Mouse (Mus musculus) kidney, embryonic 14.5 days (tissue): Measurements from ENCODE around the gene Rbck1. TPM values are rescaled to one million over a fixed set of nuclear protein-coding genes. Genes with fewer than 3 reads are reported as not detected.

Experiments
- ATAC-seq: fragments of 200-750 bp; cut with Nextera tagmentation; 2 replicates; pipeline ENCODE4 v1.8.0; 2017; ENCODE audit warnings: moderate number of reproducible peaks, mild to moderate bottlenecking, moderate TSS enrichment, moderate library complexity; ENCODE audit not compliant: low FRiP score, low TSS enrichment
- H3K27ac ChIP-seq: fragments of 300-500 bp; sonication (generic); 2 replicates; pipeline ENCODE4 v1.5.1; 2014; ENCODE audit warnings: low read depth, mild to moderate bottlenecking, low read length, moderate library complexity, mixed read lengths
- H3K27me3 ChIP-seq: fragments of 300-500 bp; sonication (generic); 2 replicates; pipeline ENCODE4 v1.6.1; 2014; ENCODE audit warnings: mild to moderate bottlenecking, low read length; ENCODE audit not compliant: control insufficient read depth, insufficient read depth
- H3K36me3 ChIP-seq: fragments of 300-500 bp; sonication (generic); 2 replicates; pipeline ENCODE4 v1.6.1; 2014; ENCODE audit warnings: low read length, mixed read lengths; ENCODE audit not compliant: control insufficient read depth, insufficient read depth
- H3K4me1 ChIP-seq: fragments of 300-500 bp; sonication (generic); 2 replicates; pipeline ENCODE4 v1.6.1; 2014; ENCODE audit warnings: low read length, mixed read lengths; ENCODE audit not compliant: control insufficient read depth, insufficient read depth
- H3K4me2 ChIP-seq: fragments of 300-500 bp; sonication (generic); replicated peaks from 2 replicates; pipeline ENCODE4 v1.6.1; 2014; ENCODE audit warnings: low read depth, mild to moderate bottlenecking, low read length
- H3K4me3 ChIP-seq: fragments of 300-500 bp; sonication (generic); 2 replicates; pipeline ENCODE4 v1.5.1; 2014; ENCODE audit warnings: mild to moderate bottlenecking, low read length
- H3K9ac ChIP-seq: fragments of 300-500 bp; sonication (generic); 2 replicates; pipeline ENCODE4 v1.6.1; 2014; ENCODE audit warnings: low read depth, mild to moderate bottlenecking, low read length, moderate library complexity
- H3K9me3 ChIP-seq: fragments of 300-500 bp; sonication (generic); 2 replicates; pipeline ENCODE4 v1.6.1; 2016; ENCODE audit warnings: low read length; ENCODE audit not compliant: control insufficient read depth
- WGBS: fragments of 180-500 bp; shearing (Covaris S2); extraction: QIAGEN DNeasy Blood & Tissue Kit; methylation state at CpG from one replicate; pipeline ENCODE4 v1.1.7; 2014; 5-methylcytosine and 5-hydroxymethylcytosine counted together
- polyA plus RNA-seq: library from polyadenylated mRNA; unstranded; fragments of >200 nt; fragmentation: Nextera tagmentation; extraction: Ambion mirVana; gene quantifications from 2 replicates; pipeline ENCODE4 v1.2.1, GENCODE M21; 2014

Gene Rbck1
- polyA plus RNA-seq, 1 experiment from 2014 or later = 87.1 TPM

DNA sequence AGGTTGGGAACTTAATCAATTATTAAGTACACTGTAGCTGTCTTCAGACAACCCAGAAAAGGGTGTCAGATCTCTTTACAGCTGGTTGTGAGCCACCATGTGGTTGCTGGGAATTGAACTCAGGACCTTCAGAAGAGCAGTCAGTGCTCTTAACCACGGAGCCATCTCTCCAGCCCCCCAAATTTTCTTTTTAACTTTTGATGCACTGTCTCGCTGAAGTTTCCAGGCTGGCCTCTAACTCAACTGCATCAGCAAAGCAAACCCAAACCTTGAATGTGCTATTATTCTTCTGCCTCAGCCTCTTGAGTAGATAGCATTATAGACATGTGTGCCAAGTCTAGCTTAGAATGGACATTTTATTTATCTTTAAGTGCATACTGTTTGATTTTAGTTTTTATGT is 15.3 kb upstream of the Rbck1 start:
- Histone ChIP-seq H3K27ac (no peak overlapping the region), H3K9ac (no peak overlapping the region), H3K36me3 (no peaks in the 10 kb centered on the region), H3K9me3 (no peaks in the 10 kb centered on the region), H3K4me3 (no peak overlapping the region), H3K4me1 (peaks cover 9% of the 10 kb centered on the region; the same call in 1 of the 2 replicates), H3K27me3 (no peaks in the 10 kb centered on the region), H3K4me2 (no peak overlapping the region)
- no peak for ATAC-seq
- 93% methylated on average over 2 of the region's 2 CpGs for WGBS

DNA sequence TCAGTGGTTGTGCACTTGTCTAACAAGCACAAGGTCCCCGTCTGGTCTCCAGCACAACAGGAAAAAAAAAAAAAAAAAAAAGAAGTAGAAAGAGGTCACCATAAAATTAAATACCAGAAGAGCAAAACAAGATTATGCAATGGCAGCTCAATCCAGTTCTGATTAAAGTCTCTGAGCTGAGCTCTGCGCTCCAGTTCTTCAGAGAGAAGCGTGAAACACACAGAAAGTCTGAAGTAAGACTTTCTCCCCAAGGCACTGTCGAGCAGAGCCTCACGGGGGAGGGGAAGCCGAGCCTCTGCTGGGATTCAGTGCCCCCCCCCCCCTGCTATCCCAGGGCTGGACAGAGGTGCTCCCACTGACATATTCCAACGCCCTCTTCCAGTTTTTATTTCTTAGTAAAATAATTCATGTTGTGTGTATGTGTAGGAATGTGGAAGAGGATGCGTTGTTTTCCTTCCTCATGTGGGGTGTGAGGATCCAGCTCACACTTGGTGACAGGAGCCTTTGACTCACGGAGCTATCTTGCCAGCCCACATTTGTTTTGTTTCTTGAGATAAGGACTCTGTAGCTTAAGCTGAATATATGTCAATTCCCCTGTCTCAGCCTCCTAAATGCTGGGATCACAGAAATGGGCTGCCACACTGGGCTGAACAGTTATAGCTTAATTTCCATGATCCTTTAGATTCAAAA is 14.5 kb upstream of the Rbck1 start:
- H3K4me1 ChIP-seq = peaks cover 9% of the 10 kb centered on the region; the same call in 1 of the 2 replicates
- H3K27ac ChIP-seq = no peak overlapping the region
- no peak overlapping the region for H3K9ac ChIP-seq
- no peaks in the 10 kb centered on the region for H3K9me3 ChIP-seq
- WGBS = 40% methylated on average over 9 of the region's 9 CpGs
- H3K4me3 ChIP-seq = no peak overlapping the region
- no peaks in the 10 kb centered on the region for H3K27me3 ChIP-seq
- no peak overlapping the region for H3K4me2 ChIP-seq
- ATAC-seq = no peak
- no peaks in the 10 kb centered on the region for H3K36me3 ChIP-seq

DNA sequence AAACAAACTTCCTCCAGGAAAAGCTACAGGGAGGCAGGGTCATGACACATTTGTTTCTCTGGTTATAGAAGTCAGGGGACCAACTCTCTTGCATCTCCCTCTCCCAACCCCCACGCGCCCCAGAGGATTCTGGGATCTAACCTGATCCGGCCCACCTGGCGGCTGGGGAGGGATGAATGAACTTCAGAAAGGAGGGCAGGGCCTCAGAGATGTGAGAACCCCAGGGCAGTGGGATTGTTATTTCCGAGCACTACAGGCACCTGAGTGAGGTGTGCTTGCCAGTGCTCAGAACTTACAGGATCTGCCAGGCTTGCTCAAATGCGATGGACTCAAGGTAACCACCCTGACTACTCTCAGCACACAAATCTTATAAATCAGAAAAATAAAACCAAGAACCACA is 12.9 kb upstream of the Rbck1 start:
- no peak overlapping the region for H3K4me2 ChIP-seq
- no peaks in the 10 kb centered on the region for H3K27me3 ChIP-seq
- H3K4me3 ChIP-seq = no peak overlapping the region
- no peaks in the 10 kb centered on the region for H3K9me3 ChIP-seq
- H3K27ac ChIP-seq = no peak overlapping the region
- ATAC-seq = no peak
- H3K36me3 ChIP-seq = no peaks in the 10 kb centered on the region
- H3K4me1 ChIP-seq = peaks cover 9% of the 10 kb centered on the region; the same call in 1 of the 2 replicates
- 51% methylated on average over 6 of the region's 6 CpGs for WGBS
- H3K9ac ChIP-seq = no peak overlapping the region

DNA sequence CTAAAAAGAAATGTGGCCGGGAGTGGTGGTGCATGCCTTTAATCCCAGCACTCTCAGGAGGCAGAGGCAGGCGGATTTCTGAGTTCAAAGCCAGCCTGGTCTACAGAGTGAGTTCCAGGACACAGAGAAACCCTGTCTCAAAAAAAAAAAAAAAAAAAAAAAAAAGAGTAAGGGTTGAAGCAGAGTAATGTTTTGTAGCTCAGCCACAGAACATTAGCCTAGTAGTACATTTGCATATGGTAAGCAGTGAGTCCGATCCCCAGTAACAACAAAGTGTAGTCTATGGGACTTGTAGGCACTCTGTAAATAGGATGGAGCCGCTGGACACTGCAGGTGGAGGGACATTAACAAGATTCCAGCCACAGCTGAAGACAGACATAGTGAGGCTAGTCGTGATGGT is 12.5 kb upstream of the Rbck1 start:
- Histone ChIP-seq H3K9ac (no peak overlapping the region), H3K36me3 (no peaks in the 10 kb centered on the region), H3K27ac (no peak overlapping the region), H3K4me2 (no peak overlapping the region), H3K4me3 (no peak overlapping the region), H3K9me3 (no peaks in the 10 kb centered on the region), H3K27me3 (no peaks in the 10 kb centered on the region), H3K4me1 (peaks cover 8% of the 10 kb centered on the region; the same call in 1 of the 2 replicates)
- ATAC-seq = no peak
- 68% methylated on average over 5 of the region's 5 CpGs for WGBS

DNA sequence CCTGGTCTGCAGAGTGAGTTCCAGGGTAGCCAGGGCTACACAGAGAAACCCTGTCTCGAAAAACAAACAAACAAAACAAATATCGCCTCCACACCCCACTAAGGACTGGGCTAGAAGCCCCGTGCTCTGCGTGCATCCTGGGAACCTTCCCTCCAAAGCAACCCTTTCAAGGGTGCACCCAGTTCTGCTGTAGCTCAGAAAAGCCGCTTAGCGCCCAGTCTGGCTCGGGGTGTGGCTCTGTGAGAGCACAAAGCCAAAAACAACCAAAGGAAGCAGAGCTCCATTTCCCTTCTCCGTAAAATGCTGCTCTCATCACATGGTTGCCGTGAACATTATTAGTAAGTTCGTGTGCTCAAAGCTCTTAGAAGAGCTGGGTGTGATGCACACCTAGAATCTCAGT is 11.9 kb upstream of the Rbck1 start:
- Histone ChIP-seq H3K4me2 (peak overlapping the region; percentile 93), H3K27me3 (no peaks in the 10 kb centered on the region), H3K36me3 (no peaks in the 10 kb centered on the region), H3K9ac (peak overlapping the region; percentile 66; the same call in 1 of the 2 replicates), H3K9me3 (no peaks in the 10 kb centered on the region), H3K4me1 (peaks cover 7% of the 10 kb centered on the region; the same call in 1 of the 2 replicates), H3K27ac (no peak overlapping the region), H3K4me3 (peak overlapping the region; percentile 57)
- ATAC-seq = peak; percentile 4
- 10% methylated on average over 10 of the region's 10 CpGs for WGBS

DNA sequence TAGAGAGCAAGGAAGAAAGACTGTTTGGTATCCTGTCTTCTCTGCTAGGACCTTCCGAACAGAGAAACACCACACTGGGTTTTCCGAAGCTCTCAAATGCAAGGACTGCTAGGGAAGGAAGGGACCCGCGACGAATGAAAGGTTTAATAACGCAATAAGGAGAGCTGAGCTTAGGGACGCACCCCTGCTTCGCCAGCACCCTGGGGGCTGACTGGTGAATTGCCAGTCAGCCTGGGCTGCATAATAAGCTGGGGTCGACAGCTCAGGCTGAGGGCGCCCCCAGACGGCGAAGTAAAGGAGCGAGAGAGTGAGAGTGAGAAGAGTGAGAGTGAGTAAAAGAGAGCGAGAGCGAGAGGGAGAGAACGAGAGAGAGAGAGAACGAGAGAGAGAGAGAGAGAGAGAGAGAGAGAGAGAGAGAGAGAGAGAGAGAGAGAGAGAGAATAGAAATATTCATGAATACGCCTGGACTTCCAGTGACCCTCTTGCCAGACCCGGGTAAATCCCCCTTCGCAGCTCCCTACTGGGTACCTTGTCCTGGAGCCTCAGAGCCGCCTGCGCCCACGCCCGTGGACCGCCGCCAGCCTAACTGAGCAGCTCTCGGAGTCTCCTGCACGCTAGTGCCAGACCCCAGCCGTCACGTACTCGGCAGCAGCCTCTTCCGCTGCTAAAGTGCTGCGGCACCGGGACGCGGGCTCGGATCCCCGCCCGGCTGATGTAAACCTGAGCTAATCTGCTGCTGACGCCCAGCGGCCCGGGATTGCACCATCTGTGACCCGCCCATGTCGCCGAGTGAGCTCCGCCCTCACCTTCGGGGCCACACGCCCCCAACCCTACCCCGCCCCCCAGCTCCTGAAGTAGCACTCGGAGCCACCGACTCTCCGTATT is 11.1 kb upstream of the Rbck1 start, which contains the start of gene Trib3:
TSS of gene Trib3 (minus strand) at position 704 of the 885 bp plus-strand sequence.
- under 1% methylated on average over 52 of the region's 52 CpGs for WGBS
- H3K27me3 ChIP-seq = no peaks in the 10 kb centered on the region

DNA sequence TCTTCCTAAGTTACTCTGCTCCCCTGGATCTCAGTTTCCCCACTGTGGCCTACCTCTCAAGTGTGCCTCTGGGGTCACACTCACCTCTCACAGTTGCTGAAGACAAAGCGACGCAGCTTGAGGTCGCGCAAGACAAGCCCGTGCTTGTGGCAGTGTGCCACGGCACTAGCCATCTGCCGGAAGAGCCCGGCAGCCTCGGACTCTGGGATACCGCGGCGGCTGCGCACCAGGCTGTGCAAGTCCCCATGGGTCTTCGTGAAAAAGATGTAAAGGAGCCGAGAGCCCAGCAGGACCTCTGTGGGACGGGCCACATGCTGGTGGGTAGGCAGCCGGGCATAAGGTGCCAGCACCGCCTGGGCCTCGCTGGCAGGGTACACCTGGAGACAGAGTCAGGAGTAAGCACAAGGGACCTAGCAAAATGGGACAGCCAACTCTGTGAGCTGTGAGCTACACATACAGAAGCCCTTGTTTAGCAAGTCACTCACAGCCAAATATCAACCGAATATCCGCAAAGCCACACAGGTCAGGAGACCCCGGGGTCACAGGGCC is 7.3 kb upstream of the Rbck1 start:
- H3K9me3 ChIP-seq = no peaks in the 10 kb centered on the region
- H3K4me2 ChIP-seq = no peak overlapping the region
- no peaks in the 10 kb centered on the region for H3K36me3 ChIP-seq
- no peaks in the 10 kb centered on the region for H3K27me3 ChIP-seq
- H3K4me1 ChIP-seq = peaks cover 7% of the 10 kb centered on the region; the same call in 1 of the 2 replicates
- H3K27ac ChIP-seq = no peak overlapping the region
- no peak for ATAC-seq
- no peak overlapping the region for H3K4me3 ChIP-seq
- H3K9ac ChIP-seq = no peak overlapping the region
- 92% methylated on average over 22 of the region's 22 CpGs for WGBS

More for the DNA sequence above, 11.1 kb upstream of the Rbck1 start, which contains the start of gene Trib3:
- Histone ChIP-seq H3K27ac (no peak within 1 kb of the TSS), H3K4me3 (peak within 1 kb of the TSS; percentile 57), H3K9ac (peak within 1 kb of the TSS; percentile 66), H3K4me1 (peaks cover 7% of the 10 kb centered on the region; the same call in 1 of the 2 replicates), H3K9me3 (no peaks in the 10 kb centered on the region), H3K4me2 (peak within 1 kb of the TSS; percentile 93), H3K36me3 (no peaks in the 10 kb centered on the region)
- peak; percentile 87 for ATAC-seq

DNA sequence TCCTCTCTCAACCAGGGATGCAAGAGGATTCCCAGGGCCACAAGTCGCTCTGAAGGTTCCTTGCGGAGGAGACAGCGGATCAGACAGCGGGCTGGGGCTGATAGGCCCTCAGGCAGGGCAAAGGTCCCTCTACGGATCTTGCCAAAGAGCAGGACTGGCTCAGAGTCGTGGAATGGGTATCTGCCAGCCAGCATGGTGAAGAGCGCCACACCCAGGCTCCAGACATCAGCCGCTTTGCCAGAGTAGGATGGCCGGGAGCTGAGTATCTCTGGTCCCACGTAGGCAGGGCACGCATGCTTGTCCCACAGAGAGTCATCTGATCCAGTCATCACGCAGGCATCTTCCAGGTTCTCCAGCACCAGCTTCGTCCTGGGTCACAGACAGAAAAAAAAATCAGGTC is 5.9 kb upstream of the Rbck1 start:
- WGBS = 85% methylated on average over 13 of the region's 13 CpGs
- Histone ChIP-seq H3K4me2 (no peak overlapping the region), H3K27ac (no peak overlapping the region), H3K9ac (no peak overlapping the region), H3K9me3 (no peaks in the 10 kb centered on the region), H3K36me3 (no peaks in the 10 kb centered on the region), H3K4me1 (no peaks in the 10 kb centered on the region), H3K27me3 (no peaks in the 10 kb centered on the region), H3K4me3 (no peak overlapping the region)
- no peak for ATAC-seq
